Mouse (Mus musculus) gastrocnemius, adult 8-10 months (tissue): ENCODE data around the gene Tmem200a. TPM values are rescaled to one million over a fixed set of nuclear protein-coding genes. Genes with fewer than 3 reads are reported as not detected.
"Not testable (repeated sequence)": the region's sequence is repeated elsewhere in the genome, so short reads cannot be mapped to it uniquely, and the experiment has no call there.

Experiments used
- DNase-seq, 2 experiments: peaks; one replicate each; pipeline ENCODE4 v3.0.0; 2022; ENCODE audit warnings: low spot score in 2 of 2
- total RNA-seq, 4 experiments: library from RNA; stranded (reverse); gene quantifications; 2 replicates each; pipeline ENCODE4 v1.2.4; 2022

Tmem200a gene
- total RNA-seq, 4 experiments from 2014 or later: 0.10 to 0.18 TPM; not detected in 2

DNA sequence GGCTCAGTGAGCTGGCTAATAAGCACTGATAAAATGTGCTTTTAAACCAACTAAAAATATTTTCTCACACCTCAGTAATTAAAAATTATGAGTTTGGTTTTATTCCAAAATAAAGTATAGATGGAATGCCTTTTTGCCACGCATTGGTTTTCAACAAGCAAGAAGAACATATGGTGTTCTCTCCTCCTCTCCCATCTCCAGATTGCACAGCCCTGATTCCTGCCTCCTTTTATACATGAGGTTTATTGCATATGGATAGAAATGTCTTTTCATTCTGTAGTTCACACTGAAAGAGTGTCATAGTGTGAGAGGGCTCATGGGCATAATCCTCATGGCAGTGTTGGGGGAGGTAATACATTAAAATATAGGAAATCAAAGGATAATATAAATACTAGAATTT, 96.2 kb downstream of the Tmem200a start:
- DNase-seq: no peak

DNA sequence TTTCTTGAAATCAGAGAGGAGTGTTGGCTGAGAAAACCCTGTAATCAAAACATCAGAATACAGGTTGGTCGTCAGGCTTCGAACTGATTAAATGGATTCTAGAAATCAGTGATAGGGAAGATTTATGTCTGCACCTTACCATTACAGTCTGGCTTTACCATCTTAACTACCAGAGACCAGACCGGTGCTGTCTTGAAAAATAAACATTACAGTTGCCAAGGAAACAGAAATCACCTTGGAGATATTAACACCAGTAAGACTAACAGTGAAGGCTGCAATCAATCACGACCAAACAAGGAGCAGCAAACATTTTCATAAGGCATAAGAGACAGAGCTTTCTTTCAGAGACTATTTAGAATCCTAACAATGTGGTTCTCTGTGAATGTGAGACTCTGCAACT, 116.0 kb downstream of the Tmem200a start:
- no peak for DNase-seq

DNA sequence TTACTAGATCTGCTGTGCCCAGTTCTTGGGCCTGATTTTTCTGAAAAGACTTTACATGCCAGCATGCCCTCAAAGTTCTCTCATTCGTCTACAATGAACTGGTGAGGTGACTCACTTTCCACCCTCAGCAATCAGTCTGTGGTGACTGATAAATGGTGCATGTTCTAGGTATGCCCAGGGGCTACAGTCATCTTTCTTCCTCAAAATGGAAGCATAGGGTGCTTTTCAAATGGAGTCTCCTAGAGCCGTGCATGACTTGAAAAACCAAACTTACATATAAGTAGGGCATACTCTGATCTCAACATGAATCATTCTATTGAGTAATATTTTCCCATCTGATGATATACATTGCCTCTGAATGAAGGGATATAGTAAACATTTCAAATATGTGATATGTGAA, 117.8 kb downstream of the Tmem200a start:
- DNase-seq: no peak

DNA sequence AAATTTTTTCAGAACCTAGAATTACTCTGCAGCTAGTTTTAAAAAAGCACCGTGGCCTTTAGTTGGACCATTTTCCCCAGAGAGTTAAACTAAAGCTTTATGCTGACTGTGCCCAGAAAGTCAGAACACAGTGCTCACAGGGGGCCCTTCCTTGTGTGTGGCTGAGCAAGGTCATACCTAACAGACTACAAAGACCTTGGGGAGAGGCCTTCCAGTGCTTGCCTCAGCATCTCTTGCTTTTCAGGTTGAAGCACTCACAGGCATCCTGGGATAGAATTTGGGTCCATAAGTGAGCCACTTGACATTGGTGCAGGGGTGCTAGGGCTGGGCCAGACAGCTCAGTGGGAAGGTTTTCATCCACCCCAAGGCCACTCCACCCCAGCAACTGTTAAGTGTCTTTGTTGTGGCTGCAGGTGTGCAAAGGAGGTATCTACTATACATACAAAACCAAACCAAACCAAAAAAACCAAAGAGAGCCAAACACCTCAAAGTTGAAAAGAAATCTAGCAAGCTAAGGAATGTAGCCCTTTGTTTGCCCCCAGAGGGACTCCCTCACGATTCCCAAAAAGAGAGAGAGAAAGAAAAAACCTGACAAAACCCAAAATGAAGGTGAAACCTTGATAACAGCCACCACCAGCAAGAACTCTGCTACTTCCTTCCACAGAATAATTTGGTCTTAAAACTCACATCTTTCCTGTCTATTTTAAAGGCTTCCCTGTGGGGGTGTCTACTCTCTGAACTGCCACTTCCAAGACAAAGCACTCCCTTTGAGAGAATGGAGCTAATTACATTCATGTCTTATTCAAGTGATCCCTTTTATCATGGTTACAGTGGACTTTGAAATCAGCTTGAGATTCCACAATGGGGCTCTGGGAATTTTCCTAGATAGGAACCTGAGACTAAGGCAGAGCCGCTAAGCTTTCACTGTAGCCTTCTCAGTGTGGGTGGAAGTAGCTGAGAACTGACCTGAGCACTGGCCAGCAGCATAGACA, 119.8 kb downstream of the Tmem200a start:
- no peak for DNase-seq

DNA sequence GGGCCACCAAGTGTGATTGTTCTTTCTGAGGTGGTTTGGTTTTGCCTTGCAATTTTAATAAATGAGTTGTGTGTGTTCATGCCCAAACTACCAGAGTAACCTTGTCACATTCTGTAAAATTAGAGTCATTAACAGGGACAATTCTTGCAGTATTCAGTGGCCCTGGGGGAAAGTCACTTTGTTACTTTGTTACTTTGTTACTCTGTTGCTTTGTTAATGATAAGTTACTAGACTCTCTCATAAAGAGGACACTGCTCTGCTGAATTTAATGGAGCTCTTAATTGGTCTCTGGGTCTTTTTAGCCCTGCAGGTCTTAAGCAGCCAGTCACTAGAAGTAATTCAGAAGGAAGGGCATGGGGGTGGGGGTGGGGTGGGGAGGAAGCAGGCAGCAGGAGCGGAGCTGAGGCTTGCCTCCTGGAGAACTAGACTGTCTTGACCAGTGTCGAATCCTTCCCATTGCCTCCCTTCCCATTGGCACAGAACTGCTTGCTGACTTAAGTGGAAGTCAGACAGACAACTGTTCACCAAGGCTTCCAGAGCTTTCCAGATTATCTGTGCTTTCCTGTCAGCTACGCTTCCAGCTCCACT, 124.1 kb downstream of the Tmem200a start:
- DNase-seq: no peak

DNA sequence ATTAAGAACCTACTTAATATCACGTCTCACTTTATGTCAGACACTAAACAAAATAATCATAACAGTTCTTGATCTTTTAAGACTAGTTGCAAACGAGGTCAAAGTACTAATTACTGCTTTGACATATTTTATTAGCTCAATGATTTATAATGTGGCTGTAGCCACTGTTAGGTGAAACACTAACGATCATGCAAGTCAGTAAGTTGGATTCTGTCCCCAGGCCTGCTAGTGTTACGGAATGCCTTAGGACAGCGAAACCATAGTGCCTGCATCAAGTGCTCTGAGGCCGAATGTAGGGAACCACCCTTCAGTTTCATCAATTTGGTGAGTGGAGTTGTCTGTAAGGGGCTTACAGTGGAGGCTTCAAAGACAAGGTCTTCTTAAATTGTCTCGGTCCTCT, 126.0 kb downstream of the Tmem200a start:
- no peak for DNase-seq

DNA sequence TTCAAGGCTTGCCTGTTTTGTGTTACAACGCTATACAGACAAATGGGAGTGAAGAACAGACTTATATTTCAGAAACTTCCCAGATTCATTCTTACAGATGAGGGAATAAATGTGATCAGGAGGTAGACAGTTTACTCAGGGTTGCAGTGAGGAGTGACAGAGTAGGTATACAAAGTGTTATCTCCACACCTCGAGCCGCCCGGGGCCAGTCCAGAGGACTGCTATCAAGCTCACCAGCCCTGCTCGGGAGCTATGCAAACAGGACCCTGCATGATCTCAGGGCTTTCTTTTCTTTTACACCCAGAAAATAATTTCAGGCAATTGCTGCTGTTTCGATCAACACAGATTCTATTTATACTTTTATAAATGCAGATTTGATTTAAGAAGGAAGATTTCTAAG, 126.7 kb downstream of the Tmem200a start:
- DNase-seq: no peak

DNA sequence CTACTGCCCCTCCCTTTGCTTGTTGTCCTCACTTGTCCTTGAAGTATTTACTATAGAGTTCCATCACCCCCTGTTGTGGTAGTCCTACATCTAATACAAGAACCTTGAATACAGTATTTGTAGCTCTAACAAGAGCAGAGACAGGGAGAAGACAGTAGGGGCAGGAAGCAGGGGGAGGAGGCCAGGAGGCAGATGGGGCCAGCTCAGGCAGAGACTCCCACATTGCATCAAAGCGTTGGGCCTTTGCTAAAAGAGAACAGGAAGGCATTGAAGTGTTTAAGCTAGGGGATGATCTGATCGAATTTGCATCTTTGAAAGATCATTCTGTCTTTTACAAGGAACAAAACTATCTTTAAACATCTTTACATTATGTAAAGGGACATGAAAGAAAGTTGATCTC, 133.0 kb downstream of the Tmem200a start:
- DNase-seq: no peak

DNA sequence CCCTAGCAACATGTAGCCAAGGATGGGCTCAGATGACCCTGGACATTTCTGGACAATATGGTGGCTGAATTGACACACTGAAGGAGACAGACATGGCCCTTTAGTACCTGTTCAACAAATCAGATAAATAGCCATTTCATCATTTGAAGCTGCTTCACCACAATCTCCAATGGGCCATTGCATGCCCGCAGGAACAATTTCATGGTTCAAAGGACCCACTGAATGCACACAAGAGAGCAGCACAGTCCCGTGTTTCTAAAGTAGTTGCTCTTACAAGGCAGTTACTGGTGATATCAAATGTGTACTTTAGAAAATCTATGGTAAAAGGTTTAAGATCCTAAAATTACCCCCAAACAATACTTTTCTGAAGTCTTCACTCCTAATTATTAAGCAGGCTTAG, 134.2 kb downstream of the Tmem200a start:
- DNase-seq: no peak

DNA sequence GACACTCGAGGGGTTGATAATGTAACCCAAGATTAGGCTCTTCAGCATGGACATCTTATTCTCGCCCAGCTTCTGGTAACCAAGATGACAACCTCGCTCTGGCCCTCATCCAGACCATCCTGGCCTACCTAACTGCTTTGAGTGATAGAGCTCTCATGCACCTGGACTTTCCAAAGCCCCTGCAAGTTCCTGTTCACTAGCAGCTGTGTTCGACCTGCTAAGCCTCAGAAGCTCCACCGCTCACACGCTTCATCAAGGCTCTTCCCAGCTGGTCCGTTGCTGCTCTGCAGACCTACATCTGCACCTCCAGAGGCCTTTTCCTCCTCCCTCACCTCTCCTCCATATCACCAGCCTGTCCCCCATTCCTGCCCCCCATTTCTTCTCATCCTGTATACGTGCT, 147.1 kb downstream of the Tmem200a start:
- no peak for DNase-seq

DNA sequence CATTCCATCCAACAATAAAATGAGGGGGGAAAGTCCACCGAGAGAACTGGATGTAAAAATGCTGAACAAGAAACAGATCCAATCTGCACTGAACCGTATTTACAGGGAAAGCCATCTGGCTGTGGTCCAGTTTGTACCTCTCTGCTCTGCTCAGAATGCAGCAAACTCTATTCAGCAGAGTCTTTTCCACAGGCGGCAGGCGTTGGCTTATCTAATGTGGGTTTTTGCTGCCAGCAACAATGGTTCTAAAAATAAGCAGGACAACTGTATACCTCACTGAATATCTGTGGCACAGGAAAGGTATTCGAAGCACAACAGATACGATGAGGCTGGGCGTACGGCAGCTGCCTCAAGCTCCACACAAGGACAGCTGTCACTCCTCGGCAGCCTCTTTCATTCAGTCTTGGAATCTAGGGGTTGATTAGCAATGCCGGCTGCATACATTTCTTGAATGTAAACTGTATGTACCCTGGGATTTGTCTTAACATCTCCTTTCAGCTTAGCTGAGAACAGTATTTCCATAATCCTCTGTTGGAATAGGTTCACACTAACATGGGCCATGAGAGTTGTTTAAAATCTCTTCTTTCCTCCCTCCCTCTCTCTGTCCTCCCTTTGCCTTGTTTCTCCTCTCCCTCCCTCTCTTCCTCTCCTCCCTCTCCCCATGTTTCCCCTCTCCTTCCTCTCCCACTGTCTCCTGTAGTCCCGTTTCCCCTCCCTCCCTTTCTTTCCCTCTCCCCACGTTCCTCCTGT, 149.3 kb downstream of the Tmem200a start:
- no peak for DNase-seq

DNA sequence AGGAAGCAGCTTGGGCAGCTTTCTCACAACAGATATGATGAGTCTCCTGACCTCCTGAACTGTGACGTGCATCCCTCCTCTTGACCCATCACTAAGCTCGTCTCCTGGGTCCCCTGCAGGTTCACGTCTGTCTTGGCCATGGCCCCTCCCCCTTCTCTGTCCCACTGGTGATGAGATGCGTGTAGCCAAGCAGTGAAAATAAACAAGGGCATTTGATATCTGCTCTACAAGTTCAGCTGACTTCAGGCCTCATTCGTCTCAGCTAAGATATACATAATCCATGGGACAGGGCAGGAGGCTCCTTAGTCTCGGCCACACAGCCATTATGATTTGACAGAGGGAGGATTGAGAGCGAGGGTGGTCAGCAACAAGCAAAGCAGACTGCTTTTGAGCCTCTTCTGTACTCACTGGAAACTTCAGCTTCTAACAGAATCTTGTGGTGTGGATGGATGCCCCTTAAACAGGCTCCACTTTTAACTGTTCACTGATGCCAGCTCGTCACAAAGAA, 149.9 kb downstream of the Tmem200a start:
- no peak for DNase-seq

DNA sequence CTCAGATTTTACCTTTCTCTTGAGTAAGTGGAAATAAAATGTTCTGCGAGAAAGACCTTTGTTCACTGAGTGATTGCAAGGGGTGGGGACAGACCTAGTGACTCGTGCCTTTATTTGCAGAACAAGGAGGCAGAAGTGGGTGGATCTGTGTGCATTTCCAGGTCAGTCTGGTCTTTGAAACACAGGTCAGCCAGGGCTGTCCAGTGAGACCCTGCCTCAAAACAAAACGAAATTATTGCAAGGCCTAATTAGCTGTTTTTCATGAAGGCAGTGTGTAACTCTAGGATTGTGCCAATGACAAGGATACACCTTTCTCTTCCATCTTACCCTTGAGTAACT, 150.4 kb downstream of the Tmem200a start:
- DNase-seq: no peak

DNA sequence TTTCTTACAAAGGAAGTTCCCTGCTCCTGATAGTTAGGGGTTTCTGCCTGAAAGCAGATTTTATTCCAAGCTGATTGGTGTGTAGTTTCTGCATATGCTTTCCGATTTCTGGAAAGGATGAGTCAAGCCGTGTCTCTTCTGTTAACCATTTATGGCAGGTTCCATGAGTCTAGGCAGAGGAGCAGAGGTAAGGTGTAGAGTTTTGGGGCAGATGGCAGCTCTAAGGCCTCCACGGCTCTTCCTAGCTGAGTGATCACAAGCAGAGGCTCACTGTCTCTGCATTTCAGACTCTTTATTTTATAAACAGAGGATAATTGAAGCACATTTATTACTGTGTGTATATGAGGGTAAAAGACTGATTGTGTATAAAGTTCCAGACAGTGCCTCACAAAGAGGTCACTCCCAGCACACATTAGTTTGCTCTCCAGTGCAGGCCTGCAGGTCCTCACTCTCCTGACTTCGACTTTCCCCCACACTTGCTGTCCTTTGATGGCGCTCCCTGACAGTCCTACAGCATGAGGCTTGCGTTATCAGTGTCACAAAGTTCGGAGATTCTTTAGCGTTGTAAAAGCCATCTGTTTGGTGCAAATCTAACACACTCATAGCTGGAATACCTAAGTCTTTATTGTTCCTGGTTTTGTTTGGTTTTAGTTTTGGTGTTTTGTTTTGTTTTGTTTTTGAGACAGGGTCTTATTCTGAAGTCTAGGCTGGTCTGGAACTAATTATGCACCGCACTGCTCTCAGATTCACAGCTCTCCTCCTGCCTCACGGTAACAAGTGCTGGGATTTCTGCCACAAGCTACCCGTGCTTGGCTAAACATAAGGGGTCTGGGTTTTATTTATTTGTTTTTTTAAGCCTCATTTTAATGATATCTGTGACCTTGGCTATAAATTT, 151.1 kb downstream of the Tmem200a start:
- no peak for DNase-seq

DNA sequence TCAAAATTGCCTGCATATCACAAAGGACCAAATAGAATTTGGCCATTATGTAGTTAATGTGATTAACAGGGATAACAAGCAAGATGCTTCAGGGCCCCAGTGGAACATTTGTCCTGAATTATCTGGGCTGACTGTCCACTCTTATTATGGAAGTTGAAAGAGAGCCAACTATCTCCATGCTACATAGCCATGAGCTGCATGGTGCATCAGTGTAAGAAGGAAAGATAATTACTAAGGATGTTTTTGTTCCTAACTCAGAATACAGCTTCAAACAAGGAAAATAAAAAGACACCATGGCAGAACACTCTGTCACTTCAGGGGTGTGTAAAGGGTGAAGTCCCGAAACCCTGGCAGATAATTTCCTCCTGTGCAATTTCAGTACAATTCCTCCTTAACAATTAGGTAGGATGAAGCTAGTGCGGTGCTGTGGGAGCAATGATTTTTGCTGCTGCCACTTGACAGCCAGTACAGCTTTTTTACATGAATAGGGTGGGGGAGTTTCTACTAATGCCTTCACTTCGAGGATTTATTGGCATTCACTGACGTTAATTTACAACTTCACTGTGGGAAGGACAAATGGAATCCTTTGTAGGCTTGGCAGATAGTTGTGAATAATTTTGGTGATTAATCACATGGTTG, 158.1 kb downstream of the Tmem200a start:
- no peak for DNase-seq

DNA sequence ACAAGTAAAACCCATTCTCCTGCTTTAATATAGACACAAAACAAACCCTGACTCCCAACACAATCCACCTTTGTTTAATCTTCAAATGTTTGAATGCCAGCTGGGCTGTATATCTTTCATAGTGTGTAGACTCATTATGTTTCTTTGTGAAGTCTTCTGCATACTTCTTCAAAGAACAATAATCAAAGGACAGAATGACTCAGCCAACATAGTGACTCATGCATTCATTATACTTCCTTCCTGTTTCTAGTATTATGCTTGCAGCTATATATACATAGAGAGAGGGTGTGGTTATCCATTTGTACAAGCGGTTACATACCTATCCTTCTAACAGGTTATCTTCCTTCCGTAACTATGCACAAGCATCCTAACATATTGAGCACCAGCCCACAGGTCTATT, 160.7 kb downstream of the Tmem200a start:
- no peak for DNase-seq

DNA sequence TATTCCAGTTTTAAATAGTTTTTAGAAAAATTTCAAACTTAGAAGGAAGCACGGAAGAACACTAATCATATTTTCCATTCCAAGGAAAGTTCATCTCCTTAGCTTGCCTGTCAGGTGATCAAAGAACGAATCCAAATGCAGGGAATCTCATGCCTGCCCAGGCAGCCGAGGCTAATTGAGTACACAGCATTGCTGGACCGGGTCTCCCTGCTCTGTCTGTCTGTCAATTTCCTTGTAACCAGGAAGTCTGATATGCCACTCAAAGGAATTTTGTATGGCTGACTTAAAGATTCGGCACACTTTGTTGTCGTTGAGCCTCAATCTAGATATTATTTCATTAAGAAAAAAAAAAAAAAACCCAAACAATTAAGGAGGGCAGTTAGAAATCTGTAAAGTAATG, 168.6 kb downstream of the Tmem200a start:
- no peak for DNase-seq

DNA sequence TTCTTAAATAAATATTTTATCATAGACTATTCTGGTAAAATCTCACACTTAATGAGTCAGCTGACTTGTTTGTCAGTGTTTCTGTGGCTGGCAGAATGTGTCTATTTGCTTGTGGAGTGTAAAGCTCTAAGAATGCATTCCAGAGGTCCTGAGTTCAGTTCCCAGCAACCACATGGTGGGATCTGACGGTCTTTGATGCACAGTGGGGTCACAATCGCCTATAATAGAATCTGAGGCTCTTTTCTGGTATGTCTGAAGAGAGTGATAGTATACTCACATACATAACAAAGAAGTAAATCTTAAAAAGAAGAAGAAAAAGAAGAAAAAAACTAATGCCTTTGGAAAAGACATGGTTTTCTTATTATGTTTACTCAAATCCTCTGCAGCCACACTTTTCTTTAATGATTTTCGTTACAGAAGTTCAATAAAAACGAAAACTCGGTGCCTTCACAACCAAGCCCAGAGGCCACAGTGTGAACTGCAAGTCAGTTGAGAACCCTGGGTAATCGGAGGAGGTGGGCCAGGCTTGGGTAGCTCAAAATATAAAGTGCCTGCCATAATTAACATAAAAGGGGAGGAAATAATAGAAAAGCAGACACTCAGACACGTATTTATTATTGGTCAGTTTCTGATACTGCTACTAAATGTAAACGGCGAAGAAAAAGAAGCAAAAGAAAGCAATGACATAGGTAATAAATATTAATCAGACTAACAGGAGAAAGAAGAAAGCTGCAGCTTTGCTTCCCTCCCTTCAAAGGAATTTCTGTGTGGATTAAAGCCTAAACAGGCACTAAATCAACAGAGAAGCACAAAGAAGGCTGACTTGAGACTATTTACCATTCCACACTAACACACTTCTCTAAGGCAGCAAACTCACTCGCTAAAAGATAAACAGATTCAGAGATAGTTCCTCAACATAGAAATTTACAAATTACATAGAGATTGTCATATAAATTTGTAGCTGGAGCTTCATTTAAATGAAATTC, 170.5 kb downstream of the Tmem200a start:
- no peak for DNase-seq

DNA sequence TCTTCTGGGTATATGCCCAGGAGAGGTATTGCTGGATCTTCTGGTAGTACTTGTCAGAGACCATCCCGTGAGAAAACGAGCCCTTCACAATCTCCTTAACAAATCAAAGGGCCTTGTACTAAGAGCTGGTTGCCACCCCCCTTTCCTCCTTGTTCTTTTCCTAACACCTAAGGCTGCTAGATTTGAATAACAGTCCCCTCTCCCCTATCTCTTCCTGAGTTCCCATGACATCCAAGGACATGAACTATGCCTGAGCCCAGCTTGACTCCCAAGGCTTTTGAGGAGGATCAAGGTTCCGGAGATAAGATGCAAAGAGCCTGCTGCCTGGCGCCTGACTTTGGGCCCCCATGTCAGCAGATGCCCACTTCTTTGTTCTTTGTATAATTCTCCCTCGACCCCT, 184.7 kb downstream of the Tmem200a start:
- DNase-seq: not testable (repeated sequence)
